Mouse (Mus musculus): Measurements from ENCODE around the gene Lgals12. TPM values are rescaled to one million over a fixed set of nuclear protein-coding genes. Genes with fewer than 3 reads are reported as not detected.

Gene Lgals12
- total and polyA plus RNA-seq, 3 experiments, result not detected

- H3K27me3 ChIP-seq (ENCODE audit: control insufficient read depth in 1 of 2, insufficient read depth in 2 of 2, low read length in 2 of 2), result peaks cover 1 to 4% of the 10 kb centered on the region in 2 experiments; a peak in 2 of 4 replicates
- no peak overlapping the region for H3K27ac ChIP-seq (ENCODE audit: control insufficient read depth, low read depth, low read length)
- TF ChIP-seq UBTF (IDR thresholded peaks at IDR 0.05; ENCODE audit: borderline replicate concordance, insufficient read depth, low read depth, low read length) (no peak), KAT2A (conservative IDR thresholded peaks at IDR 0.05; ENCODE audit: low read depth, low read length) (no peak), MEF2A (IDR thresholded peaks at IDR 0.05; ENCODE audit: extremely low read depth, insufficient replicate concordance, low read depth, low read length, poor library complexity, severe bottlenecking) (no peak), TCF12 (IDR thresholded peaks at IDR 0.05; ENCODE audit: low read depth, low read length) (no peak), TBP (IDR thresholded peaks at IDR 0.05; ENCODE audit: low read depth, low read length) (no peak), USF2 (IDR thresholded peaks at IDR 0.05; ENCODE audit: borderline replicate concordance in 1 of 2, insufficient read depth in 1 of 2, low read depth in 1 of 2, low read length in 2 of 2) (no peak), NELFE (IDR thresholded peaks at IDR 0.05; ENCODE audit: low read depth, low read length) (no peak), GATA1 (IDR thresholded peaks at IDR 0.05; ENCODE audit: low read depth, low read length) (no peak), ZC3H11A (IDR thresholded peaks at IDR 0.05; ENCODE audit: low read depth, low read length) (no peak), JUND (IDR thresholded peaks at IDR 0.05; ENCODE audit: low read depth, low read length) (no peak), CTCF (IDR thresholded peaks at IDR 0.05 in 2 of 3, conservative IDR thresholded peaks at IDR 0.05 in 1 of 3; ENCODE audit: control insufficient read depth in 1 of 3, insufficient read depth in 1 of 3, low read depth in 2 of 3, low read length in 3 of 3, poor library complexity in 1 of 3, severe bottlenecking in 1 of 3) (no peak), HCFC1 (IDR thresholded peaks at IDR 0.05; ENCODE audit: low read depth, low read length) (no peak), NRF1 (IDR thresholded peaks at IDR 0.05; ENCODE audit: insufficient read depth, low read depth, low read length, poor library complexity, severe bottlenecking) (no peak), EP300 (IDR thresholded peaks at IDR 0.05; ENCODE audit: low read depth in 1 of 2, low read length in 2 of 2) (no peak), MYB (IDR thresholded peaks at IDR 0.05; ENCODE audit: low read depth, low read length) (no peak)
- no peak for DNase-seq (ENCODE audit: low read depth, low spot score)
- H3K4me3 ChIP-seq (ENCODE audit: control insufficient read depth in 1 of 2, insufficient read depth in 1 of 2, low read depth in 2 of 2, low read length in 2 of 2), result no peak overlapping the region
- no peaks in the 10 kb centered on the region for H3K79me2 ChIP-seq (ENCODE audit: control insufficient read depth, insufficient read depth, low read length, poor library complexity)
- H3K9ac ChIP-seq (ENCODE audit: control insufficient read depth, low read depth, low read length, poor library complexity, severe bottlenecking), result no peak overlapping the region
- no peaks in the 10 kb centered on the region for H3K9me3 ChIP-seq (replicated peaks; ENCODE audit: insufficient read depth, low read length)
- no peaks in the 10 kb centered on the region for H3K4me1 ChIP-seq (ENCODE audit: control insufficient read depth in 1 of 2, insufficient read depth in 2 of 2, low read length in 2 of 2)
- H3K36me3 ChIP-seq (ENCODE audit: control insufficient read depth in 1 of 2, insufficient read depth in 2 of 2, low read length in 2 of 2), result no peaks in the 10 kb centered on the region
These were observed 26.0 kb upstream of the Lgals12 start for GRCm38 (mm10) chr19:7633021-7633420.

GRCm38 (mm10) chr19:7617696-7618095, 10.7 kb upstream of the Lgals12 start:
- Histone ChIP-seq H3K9me3 (replicated peaks; ENCODE audit: insufficient read depth, low read length) (no peaks in the 10 kb centered on the region), H3K9ac (ENCODE audit: control insufficient read depth, low read depth, low read length, poor library complexity, severe bottlenecking) (peak overlapping the region; percentile 35), H3K27ac (ENCODE audit: control insufficient read depth, low read depth, low read length) (no peak overlapping the region), H3K79me2 (ENCODE audit: control insufficient read depth, insufficient read depth, low read length, poor library complexity) (no peaks in the 10 kb centered on the region), H3K27me3 (ENCODE audit: control insufficient read depth in 1 of 2, insufficient read depth in 2 of 2, low read length in 2 of 2) (peaks cover 0 to 2% of the 10 kb centered on the region in 2 experiments; a peak in 1 of 4 replicates), H3K4me3 (ENCODE audit: control insufficient read depth in 1 of 2, insufficient read depth in 1 of 2, low read depth in 2 of 2, low read length in 2 of 2) (peak overlapping the region; percentile 44 to 61), H3K4me1 (ENCODE audit: control insufficient read depth in 1 of 2, insufficient read depth in 2 of 2, low read length in 2 of 2) (no peaks in the 10 kb centered on the region), H3K36me3 (ENCODE audit: control insufficient read depth in 1 of 2, insufficient read depth in 2 of 2, low read length in 2 of 2) (no peaks in the 10 kb centered on the region)
- peak; percentile 84 for DNase-seq (ENCODE audit: low read depth, low spot score)
- TF ChIP-seq ZC3H11A (IDR thresholded peaks at IDR 0.05; ENCODE audit: low read depth, low read length) (peak; percentile 66), ELF1 (IDR thresholded peaks at IDR 0.05; ENCODE audit: low read depth, low read length) (0 out of 2 replicates have a peak, but pooled peaks have one; percentile 13), CTCF (IDR thresholded peaks at IDR 0.05 in 2 of 3, conservative IDR thresholded peaks at IDR 0.05 in 1 of 3; ENCODE audit: control insufficient read depth in 1 of 3, insufficient read depth in 1 of 3, low read depth in 2 of 3, low read length in 3 of 3, poor library complexity in 1 of 3, severe bottlenecking in 1 of 3) (peak; percentile 81 to 89 (median 82)), USF2 (IDR thresholded peaks at IDR 0.05; ENCODE audit: borderline replicate concordance in 1 of 2, insufficient read depth in 1 of 2, low read depth in 1 of 2, low read length in 2 of 2) (no peak), ETS1 (IDR thresholded peaks at IDR 0.05; ENCODE audit: low read depth, low read length) (no peak), HCFC1 (IDR thresholded peaks at IDR 0.05; ENCODE audit: low read depth, low read length) (0 out of 2 replicates have a peak, but pooled peaks have one; percentile 19), ZKSCAN1 (IDR thresholded peaks at IDR 0.05; ENCODE audit: low read depth, low read length) (no peak), SIN3A (IDR thresholded peaks at IDR 0.05; ENCODE audit: low read length) (peak; percentile 37; the same call in 1 of the 2 replicates), MAX (IDR thresholded peaks at IDR 0.05; ENCODE audit: low read length) (0 out of 2 replicates have a peak, but pooled peaks have one; percentile 34), RAD21 (IDR thresholded peaks at IDR 0.05; ENCODE audit: low read depth, low read length) (peak; percentile 87), MEF2A (IDR thresholded peaks at IDR 0.05; ENCODE audit: extremely low read depth, insufficient replicate concordance, low read depth, low read length, poor library complexity, severe bottlenecking) (no peak), E2F4 (IDR thresholded peaks at IDR 0.05; ENCODE audit: borderline replicate concordance, low read depth, low read length) (0 out of 2 replicates have a peak, but pooled peaks have one; percentile 21), CHD1 (IDR thresholded peaks at IDR 0.05; ENCODE audit: low read depth, low read length) (no peak), SMC3 (IDR thresholded peaks at IDR 0.05; ENCODE audit: low read depth, low read length) (peak; percentile 85), EP300 (IDR thresholded peaks at IDR 0.05; ENCODE audit: low read depth in 1 of 2, low read length in 2 of 2) (0 out of 4 replicates have a peak, but pooled peaks of 1 of the 2 experiments have one; percentile 9)

All from MEL (cell line).